Mouse (Mus musculus) neural tube, embryonic 11.5 days (tissue): ENCODE results near the gene Pip5k1c. TPM values are rescaled to one million over a fixed set of nuclear protein-coding genes. Genes with fewer than 3 reads are reported as not detected.

Source experiments
- ATAC-seq: fragments of 200-750 bp; cut with Nextera tagmentation; 2 replicates; pipeline ENCODE4 v1.8.0; 2017; ENCODE audit warnings: moderate number of reproducible peaks, mild to moderate bottlenecking, moderate TSS enrichment, moderate library complexity; ENCODE audit not compliant: insufficient read depth, low FRiP score, low TSS enrichment
- DNase-seq: peaks from one replicate; pipeline ENCODE4 v3.0.0-alpha.2; 2015; ENCODE audit warnings: low spot score
- H3K27ac ChIP-seq: fragments of 300-500 bp; sonication (generic); 2 replicates; pipeline ENCODE4 v1.5.1; 2014; ENCODE audit warnings: low read depth, mild to moderate bottlenecking, low read length
- H3K27me3 ChIP-seq: fragments of 300-500 bp; sonication (generic); 2 replicates; pipeline ENCODE4 v1.6.1; 2014; ENCODE audit warnings: mild to moderate bottlenecking, low read length, mixed read lengths; ENCODE audit not compliant: control insufficient read depth, insufficient read depth
- H3K36me3 ChIP-seq: fragments of 300-500 bp; sonication (generic); 2 replicates; pipeline ENCODE4 v1.6.1; 2014; ENCODE audit warnings: mild to moderate bottlenecking, low read length, moderate library complexity, mixed read lengths; ENCODE audit not compliant: control insufficient read depth, insufficient read depth
- H3K4me1 ChIP-seq: fragments of 300-500 bp; sonication (generic); 2 replicates; pipeline ENCODE4 v1.6.1; 2014; ENCODE audit warnings: low read length, mixed read lengths; ENCODE audit not compliant: control insufficient read depth, insufficient read depth
- H3K4me2 ChIP-seq: fragments of 300-500 bp; sonication (generic); 2 replicates; pipeline ENCODE4 v1.6.1; 2014; ENCODE audit warnings: low read depth, mild to moderate bottlenecking, moderate library complexity
- H3K4me3 ChIP-seq: fragments of 300-500 bp; sonication (generic); 2 replicates; pipeline ENCODE4 v1.5.1; 2014; ENCODE audit warnings: low read depth, low read length
- H3K9ac ChIP-seq: fragments of 300-500 bp; sonication (generic); 2 replicates; pipeline ENCODE4 v1.6.1; 2014; ENCODE audit warnings: mild to moderate bottlenecking, low read length
- H3K9me3 ChIP-seq: fragments of 300-500 bp; sonication (generic); 2 replicates; pipeline ENCODE4 v1.6.1; 2016; ENCODE audit warnings: low read length; ENCODE audit not compliant: control insufficient read depth
- WGBS: fragments of 180-500 bp; shearing (Covaris S2); extraction: QIAGEN DNeasy Blood & Tissue Kit; methylation state at CpG from one replicate; pipeline ENCODE4 v1.1.7; 2014; 5-methylcytosine and 5-hydroxymethylcytosine counted together
- polyA plus RNA-seq: library from polyadenylated mRNA; unstranded; fragments of >200 nt; fragmentation: Nextera tagmentation; extraction: Ambion mirVana; gene quantifications from 2 replicates; pipeline ENCODE4 v1.2.1, GENCODE M21; 2014

The Pip5k1c gene
- polyA plus RNA-seq, 1 experiment from 2014 or later = 64.6 TPM

- ATAC-seq = peak; percentile 91
- H3K4me2 ChIP-seq = peak within 1 kb of the TSS; percentile 77
- peak within 1 kb of the TSS; percentile 69 for H3K4me3 ChIP-seq
- peaks cover 18% of the 10 kb centered on the region for H3K4me1 ChIP-seq
- DNase-seq = peak; percentile 99
- under 1% methylated on average over 68 of the region's 68 CpGs for WGBS
- peak within 1 kb of the TSS; percentile 56 for H3K9ac ChIP-seq
- H3K9me3 ChIP-seq = no peaks in the 10 kb centered on the region
- no peaks in the 10 kb centered on the region for H3K27me3 ChIP-seq
- H3K36me3 ChIP-seq = peaks cover 34% of the 10 kb centered on the region
- peak within 1 kb of the TSS; percentile 75 for H3K27ac ChIP-seq
Observed at GRCm38 (mm10) chr10:81320550-81321347, 28.0 kb downstream of the Pip5k1c start, which contains the start of gene Cactin. Gene Cactin (plus strand): TSS chr10:81321103.

GRCm38 (mm10) chr10:81321436-81321835 is 28.7 kb downstream of the Pip5k1c start:
- no peak for DNase-seq
- Histone ChIP-seq H3K9me3 (no peaks in the 10 kb centered on the region), H3K27ac (no peak overlapping the region), H3K4me3 (peak overlapping the region; percentile 69), H3K9ac (peak overlapping the region; percentile 56), H3K36me3 (peaks cover 41% of the 10 kb centered on the region), H3K4me1 (peaks cover 18% of the 10 kb centered on the region), H3K27me3 (no peaks in the 10 kb centered on the region), H3K4me2 (peak overlapping the region; percentile 77)
- ATAC-seq = peak; percentile 3; the same call in 1 of the 2 replicates
- 3% methylated on average over 20 of the region's 20 CpGs for WGBS

GRCm38 (mm10) chr10:81322444-81322843 is 29.7 kb downstream of the Pip5k1c start:
- Histone ChIP-seq H3K27me3 (no peaks in the 10 kb centered on the region), H3K36me3 (peaks cover 45% of the 10 kb centered on the region), H3K4me2 (peak overlapping the region; percentile 14; the same call in 1 of the 2 replicates), H3K9ac (no peak overlapping the region), H3K9me3 (no peaks in the 10 kb centered on the region), H3K27ac (no peak overlapping the region), H3K4me3 (peak overlapping the region; percentile 69; the same call in 1 of the 2 replicates), H3K4me1 (peaks cover 14% of the 10 kb centered on the region)
- no peak for DNase-seq
- WGBS = 96% methylated on average over 27 of the region's 27 CpGs
- ATAC-seq = no peak

- no peak overlapping the region for H3K27ac ChIP-seq
- DNase-seq (no peak), ATAC-seq (no peak)
- H3K4me1 ChIP-seq = peaks cover 15% of the 10 kb centered on the region
- H3K4me3 ChIP-seq = no peak overlapping the region
- H3K9ac ChIP-seq = no peak overlapping the region
- no peaks in the 10 kb centered on the region for H3K27me3 ChIP-seq
- WGBS = 93% methylated on average over 23 of the region's 23 CpGs
- peaks cover 43% of the 10 kb centered on the region for H3K36me3 ChIP-seq
- H3K9me3 ChIP-seq = no peaks in the 10 kb centered on the region
- no peak overlapping the region for H3K4me2 ChIP-seq
Observed at GRCm38 (mm10) chr10:81323141-81323775, 30.5 kb downstream of the Pip5k1c start.

- WGBS = 96% methylated on average over 18 of the region's 18 CpGs
- no peak overlapping the region for H3K27ac ChIP-seq
- H3K36me3 ChIP-seq = peaks cover 43% of the 10 kb centered on the region
- peaks cover 18% of the 10 kb centered on the region for H3K4me1 ChIP-seq
- DNase-seq (no peak), ATAC-seq (no peak)
- no peaks in the 10 kb centered on the region for H3K27me3 ChIP-seq
- no peaks in the 10 kb centered on the region for H3K9me3 ChIP-seq
- H3K9ac ChIP-seq = no peak overlapping the region
- no peak overlapping the region for H3K4me2 ChIP-seq
- no peak overlapping the region for H3K4me3 ChIP-seq
Observed at GRCm38 (mm10) chr10:81323791-81324530, 31.2 kb downstream of the Pip5k1c start.

GRCm38 (mm10) chr10:81325176-81325575 is 32.4 kb downstream of the Pip5k1c start:
- Histone ChIP-seq H3K27me3 (no peaks in the 10 kb centered on the region), H3K9ac (no peak overlapping the region), H3K9me3 (no peaks in the 10 kb centered on the region), H3K27ac (no peak overlapping the region), H3K4me3 (no peak overlapping the region), H3K4me1 (peaks cover 9% of the 10 kb centered on the region), H3K36me3 (peaks cover 43% of the 10 kb centered on the region), H3K4me2 (no peak overlapping the region)
- WGBS = 97% methylated on average over 21 of the region's 21 CpGs
- no peak for ATAC-seq
- DNase-seq = no peak

GRCm38 (mm10) chr10:81325781-81326180 is 33.0 kb downstream of the Pip5k1c start:
- ATAC-seq = no peak
- 97% methylated on average over 18 of the region's 18 CpGs for WGBS

GRCm38 (mm10) chr10:81326858-81327257 is 34.1 kb downstream of the Pip5k1c start:
- no peak overlapping the region for H3K27ac ChIP-seq
- WGBS = 83% methylated on average over 6 of the region's 6 CpGs
- H3K4me2 ChIP-seq = no peak overlapping the region
- no peaks in the 10 kb centered on the region for H3K9me3 ChIP-seq
- ATAC-seq = no peak
- no peak overlapping the region for H3K9ac ChIP-seq
- peaks cover 4% of the 10 kb centered on the region; the same call in 1 of the 2 replicates for H3K27me3 ChIP-seq
- DNase-seq = no peak
- H3K4me1 ChIP-seq = peaks cover 6% of the 10 kb centered on the region
- peaks cover 43% of the 10 kb centered on the region for H3K36me3 ChIP-seq
- no peak overlapping the region for H3K4me3 ChIP-seq

More at GRCm38 (mm10) chr10:81325781-81326180, 33.0 kb downstream of the Pip5k1c start:
- H3K4me2 ChIP-seq = no peak overlapping the region
- no peak overlapping the region for H3K27ac ChIP-seq
- no peak overlapping the region for H3K4me3 ChIP-seq
- H3K4me1 ChIP-seq = peaks cover 9% of the 10 kb centered on the region
- no peaks in the 10 kb centered on the region for H3K27me3 ChIP-seq
- DNase-seq = no peak
- no peaks in the 10 kb centered on the region for H3K9me3 ChIP-seq
- no peak overlapping the region for H3K9ac ChIP-seq
- H3K36me3 ChIP-seq = peaks cover 43% of the 10 kb centered on the region
